Mouse (Mus musculus): ENCODE results near the gene Sdsl. TPM values are rescaled to one million over a fixed set of nuclear protein-coding genes. Genes with fewer than 3 reads are reported as not detected.

Gene Sdsl
- polyA plus RNA-seq, 1 experiment from 2014 or later = 2.3 TPM

DNA sequence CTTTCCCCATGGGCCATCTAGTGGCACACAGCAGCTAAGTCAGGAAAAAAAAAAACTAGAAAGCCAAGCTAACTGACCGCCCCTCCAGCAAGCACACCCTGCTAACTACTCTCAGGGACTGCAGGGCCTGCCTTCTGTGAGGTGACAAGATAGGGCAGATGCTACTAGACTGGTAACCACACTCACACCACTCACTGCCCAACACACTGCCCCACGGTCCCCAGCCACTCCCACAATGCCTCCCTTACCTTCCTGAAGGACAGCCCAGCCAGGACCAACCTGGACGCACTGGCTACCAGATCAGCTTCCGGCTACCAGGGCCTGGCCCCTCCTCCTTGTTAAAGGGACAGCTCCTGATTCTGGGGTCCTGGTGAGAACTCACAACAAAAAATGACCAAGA lies 5.6 kb downstream of the Sdsl start:
- H3K9me3 ChIP-seq = no peaks in the 10 kb centered on the region
- no peak overlapping the region for H3K4me2 ChIP-seq (replicated peaks)
- 0 out of 2 replicates have a peak, but pooled peaks cover 7% of the 10 kb centered on the region for H3K4me1 ChIP-seq
- ATAC-seq (ENCODE audit: low FRiP score, low read depth) = no peak
- no peak overlapping the region for H3K9ac ChIP-seq
- H3K4me3 ChIP-seq = peak overlapping the region; percentile 15; the same call in 1 of the 2 replicates
- no peaks in the 10 kb centered on the region for H3K36me3 ChIP-seq
- WGBS = 7% methylated on average over 4 of the region's 4 CpGs
- peaks cover 23% of the 10 kb centered on the region for H3K27me3 ChIP-seq
- H3K27ac ChIP-seq = no peak overlapping the region

DNA sequence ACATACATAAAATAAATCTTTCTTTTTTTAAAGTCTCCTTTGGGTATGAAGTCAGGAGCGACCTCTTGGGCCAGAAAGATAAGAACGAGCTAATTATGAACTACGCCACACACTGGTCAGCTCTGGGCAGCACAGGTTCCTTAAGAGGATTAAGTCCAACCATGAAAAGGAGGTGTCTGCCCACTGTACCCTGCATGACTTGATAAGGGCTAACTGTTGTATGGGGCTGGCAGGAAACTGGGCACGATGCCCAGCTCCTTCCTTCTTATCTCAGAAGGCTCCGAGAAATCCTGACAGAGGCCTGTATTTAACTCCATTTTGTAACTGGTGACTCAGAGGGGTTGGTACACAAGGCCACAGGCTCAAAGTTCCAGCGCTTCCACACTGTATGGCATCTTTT lies 6.8 kb downstream of the Sdsl start:
- 94% methylated on average over 6 of the region's 6 CpGs for WGBS
- no peak overlapping the region for H3K4me3 ChIP-seq
- H3K9me3 ChIP-seq = no peaks in the 10 kb centered on the region
- no peaks in the 10 kb centered on the region for H3K4me1 ChIP-seq
- no peak overlapping the region for H3K9ac ChIP-seq
- no peak overlapping the region for H3K4me2 ChIP-seq (replicated peaks)
- no peak for ATAC-seq (ENCODE audit: low FRiP score, low read depth)
- H3K27me3 ChIP-seq = peaks cover 35% of the 10 kb centered on the region
- H3K36me3 ChIP-seq = no peaks in the 10 kb centered on the region
- no peak overlapping the region for H3K27ac ChIP-seq

DNA sequence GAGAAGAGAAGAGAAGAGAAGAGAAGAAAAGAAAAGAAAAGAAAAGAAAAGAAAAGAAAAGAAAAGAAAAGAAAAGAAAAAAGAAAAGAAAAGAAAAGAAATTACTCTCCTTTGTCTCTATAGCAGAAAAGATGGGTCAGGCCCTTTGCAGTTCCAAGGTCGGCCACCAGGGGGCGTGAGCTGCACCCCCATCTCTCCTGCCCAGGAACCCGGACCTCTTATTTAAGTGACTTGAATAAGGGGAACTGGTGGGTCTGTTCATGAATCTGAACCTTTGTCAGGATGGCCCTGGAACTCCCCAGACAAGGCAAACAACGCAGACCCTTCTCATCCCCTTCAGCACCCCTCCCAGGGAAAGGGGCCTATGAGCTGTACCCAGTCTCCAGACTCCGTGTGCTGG lies 7.5 kb downstream of the Sdsl start:
- no peak for ATAC-seq (ENCODE audit: low FRiP score, low read depth)
- H3K27me3 ChIP-seq = peaks cover 42% of the 10 kb centered on the region
- H3K4me2 ChIP-seq (replicated peaks) = no peak overlapping the region
- no peak overlapping the region for H3K4me3 ChIP-seq
- H3K4me1 ChIP-seq = no peaks in the 10 kb centered on the region
- no peaks in the 10 kb centered on the region for H3K9me3 ChIP-seq
- no peak overlapping the region for H3K9ac ChIP-seq
- H3K36me3 ChIP-seq = no peaks in the 10 kb centered on the region
- WGBS = 36% methylated on average over 5 of the region's 5 CpGs
- H3K27ac ChIP-seq = no peak overlapping the region

DNA sequence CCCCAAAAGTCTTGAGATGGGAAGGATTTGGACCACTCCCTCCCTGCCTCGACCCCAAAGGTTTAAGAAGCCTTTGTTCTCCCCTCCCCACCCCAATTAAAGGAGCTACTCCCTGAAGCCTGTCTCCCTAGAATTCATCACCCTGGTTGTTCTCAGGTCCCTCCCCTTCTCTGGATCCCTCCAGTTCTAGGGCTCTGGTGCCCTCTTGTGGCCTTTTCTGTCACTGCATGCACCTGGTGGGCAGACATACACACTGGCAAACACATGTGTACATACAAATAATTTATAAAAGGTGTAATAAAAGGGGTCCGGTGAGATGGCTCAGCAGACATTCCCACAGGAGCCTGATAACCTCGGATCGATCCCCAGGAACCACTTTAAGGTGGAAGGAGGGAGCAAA lies 8.3 kb downstream of the Sdsl start:
- no peaks in the 10 kb centered on the region for H3K36me3 ChIP-seq
- H3K4me3 ChIP-seq = no peak overlapping the region
- WGBS = 78% methylated on average over 4 of the region's 4 CpGs
- no peaks in the 10 kb centered on the region for H3K4me1 ChIP-seq
- no peak overlapping the region for H3K9ac ChIP-seq
- H3K4me2 ChIP-seq (replicated peaks) = no peak overlapping the region
- no peak overlapping the region for H3K27ac ChIP-seq
- no peaks in the 10 kb centered on the region for H3K9me3 ChIP-seq
- H3K27me3 ChIP-seq = peaks cover 44% of the 10 kb centered on the region
- ATAC-seq (ENCODE audit: low FRiP score, low read depth) = no peak

DNA sequence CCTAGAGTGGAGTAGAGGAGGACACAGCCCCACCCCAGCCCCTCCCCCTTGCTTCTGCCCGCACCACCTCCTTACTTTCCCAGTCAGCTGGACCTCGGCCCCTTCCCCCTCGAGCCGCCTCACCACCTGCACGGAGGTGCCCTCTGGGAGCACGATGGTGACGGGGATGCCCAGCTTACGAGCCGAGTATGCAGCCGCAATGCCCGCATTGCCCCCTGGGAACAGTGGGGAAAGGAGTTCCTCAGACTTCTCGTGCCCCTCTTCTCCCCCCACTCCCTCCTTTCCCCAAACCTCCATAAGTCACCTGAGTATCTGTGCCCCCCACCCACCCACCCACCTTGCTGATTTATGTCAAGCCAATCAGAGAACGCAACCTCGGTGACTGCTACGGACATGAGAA lies 10.7 kb downstream of the Sdsl start:
- no peak overlapping the region for H3K4me2 ChIP-seq (replicated peaks)
- H3K27ac ChIP-seq = no peak overlapping the region
- H3K9me3 ChIP-seq = no peaks in the 10 kb centered on the region
- ATAC-seq (ENCODE audit: low FRiP score, low read depth) = no peak
- 67% methylated on average over 15 of the region's 15 CpGs for WGBS
- H3K9ac ChIP-seq = no peak overlapping the region
- H3K27me3 ChIP-seq = peaks cover 48% of the 10 kb centered on the region
- no peaks in the 10 kb centered on the region for H3K36me3 ChIP-seq
- H3K4me3 ChIP-seq = no peak overlapping the region
- no peaks in the 10 kb centered on the region for H3K4me1 ChIP-seq

DNA sequence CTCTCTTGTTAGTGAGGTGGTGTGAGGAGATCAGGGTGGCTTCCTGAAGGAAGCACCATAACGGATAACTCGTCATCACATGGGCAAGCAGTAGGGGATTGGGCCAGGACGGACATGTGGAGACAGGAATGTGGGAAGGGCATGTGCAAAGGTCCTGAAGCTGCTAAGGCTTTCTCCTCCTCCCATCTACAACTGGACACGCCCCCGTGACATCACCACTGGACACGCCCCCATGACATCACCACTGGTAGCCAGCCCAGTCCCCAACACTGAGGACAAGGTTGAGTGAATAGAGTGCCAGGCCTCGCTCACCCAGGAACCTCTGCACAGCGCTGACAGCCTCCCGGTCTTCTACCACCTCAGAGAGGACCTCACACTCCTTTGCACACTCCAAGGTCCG lies 13.5 kb downstream of the Sdsl start:
- H3K4me2 ChIP-seq (replicated peaks) = no peak overlapping the region
- no peak overlapping the region for H3K4me3 ChIP-seq
- no peaks in the 10 kb centered on the region for H3K9me3 ChIP-seq
- H3K4me1 ChIP-seq = 0 out of 2 replicates have a peak, but pooled peaks cover 3% of the 10 kb centered on the region
- peaks cover 73% of the 10 kb centered on the region for H3K27me3 ChIP-seq
- no peak overlapping the region for H3K27ac ChIP-seq
- H3K9ac ChIP-seq = no peak overlapping the region
- WGBS = 68% methylated on average over 10 of the region's 10 CpGs
- ATAC-seq (ENCODE audit: low FRiP score, low read depth) = no peak
- no peaks in the 10 kb centered on the region for H3K36me3 ChIP-seq

DNA sequence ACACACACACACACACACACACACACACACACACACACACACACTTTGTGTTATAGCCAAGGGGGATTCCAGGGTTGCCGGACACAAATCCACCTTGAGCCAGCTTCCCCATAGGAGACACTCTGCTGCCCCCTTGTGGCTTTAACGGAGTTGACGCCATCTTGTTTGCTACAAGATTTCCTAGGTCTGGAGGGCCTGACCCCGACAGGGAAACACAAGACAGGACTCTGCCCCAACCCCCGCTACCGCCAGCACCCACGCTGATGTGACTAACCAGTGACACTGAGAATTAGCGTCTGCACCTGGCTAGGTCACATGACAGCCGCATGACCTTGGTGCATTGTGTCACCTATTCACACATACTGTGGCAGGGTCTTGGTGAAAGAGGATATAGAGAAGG lies 15.0 kb downstream of the Sdsl start:
- H3K27me3 ChIP-seq = peaks cover 70% of the 10 kb centered on the region
- WGBS = 7% methylated on average over 9 of the region's 9 CpGs

DNA sequence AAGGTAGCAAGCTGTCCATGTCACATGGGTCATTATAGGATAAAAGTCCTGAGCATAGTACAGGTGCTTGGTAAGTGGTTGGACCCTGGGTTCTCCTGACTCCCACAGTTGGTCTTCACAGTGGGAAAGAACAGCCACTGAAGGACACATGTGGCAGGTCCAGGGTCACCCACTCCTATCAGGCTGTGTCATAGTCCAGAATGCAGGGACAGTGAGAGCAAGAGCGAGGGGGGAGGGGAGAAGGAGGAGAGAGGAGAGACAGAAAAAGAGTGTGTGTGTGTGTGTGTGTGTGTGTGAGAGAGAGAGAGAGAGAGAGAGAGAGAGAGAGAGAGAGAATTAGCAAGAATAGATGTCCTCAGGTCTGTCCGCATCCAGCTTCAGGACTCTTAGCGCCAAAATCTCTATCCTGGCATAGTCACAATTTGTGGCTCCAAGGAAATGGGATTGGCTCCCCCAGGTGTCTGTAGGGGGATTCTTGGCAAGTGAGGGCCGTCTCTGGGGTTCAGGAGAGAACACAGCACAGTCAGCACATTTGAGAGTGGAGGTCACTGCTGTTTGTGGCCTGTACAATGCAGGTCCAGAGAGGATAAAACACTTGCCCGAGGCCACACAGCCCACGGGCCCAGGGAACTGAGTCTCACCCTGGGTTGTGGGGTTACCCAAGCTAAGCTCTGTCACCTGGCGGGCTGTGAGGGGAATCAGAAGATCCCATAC lies 15.6 kb downstream of the Sdsl start:
- 57% methylated on average over 7 of the region's 7 CpGs for WGBS
- Histone ChIP-seq H3K9me3 (no peaks in the 10 kb centered on the region), H3K27ac (no peak overlapping the region), H3K4me1 (0 out of 2 replicates have a peak, but pooled peaks cover 3% of the 10 kb centered on the region), H3K4me2 (replicated peaks) (no peak overlapping the region), H3K9ac (no peak overlapping the region), H3K27me3 (peaks cover 67% of the 10 kb centered on the region), H3K36me3 (no peaks in the 10 kb centered on the region), H3K4me3 (no peak overlapping the region)
- ATAC-seq (ENCODE audit: low FRiP score, low read depth) = no peak

More for the DNA sequence above, 15.0 kb downstream of the Sdsl start:
- H3K36me3 ChIP-seq = no peaks in the 10 kb centered on the region
- no peak for ATAC-seq (ENCODE audit: low FRiP score, low read depth)
- H3K9me3 ChIP-seq = no peaks in the 10 kb centered on the region
- H3K4me2 ChIP-seq (replicated peaks) = no peak overlapping the region
- H3K27ac ChIP-seq = no peak overlapping the region
- H3K4me3 ChIP-seq = no peak overlapping the region
- H3K4me1 ChIP-seq = 0 out of 2 replicates have a peak, but pooled peaks cover 3% of the 10 kb centered on the region
- H3K9ac ChIP-seq = no peak overlapping the region

DNA sequence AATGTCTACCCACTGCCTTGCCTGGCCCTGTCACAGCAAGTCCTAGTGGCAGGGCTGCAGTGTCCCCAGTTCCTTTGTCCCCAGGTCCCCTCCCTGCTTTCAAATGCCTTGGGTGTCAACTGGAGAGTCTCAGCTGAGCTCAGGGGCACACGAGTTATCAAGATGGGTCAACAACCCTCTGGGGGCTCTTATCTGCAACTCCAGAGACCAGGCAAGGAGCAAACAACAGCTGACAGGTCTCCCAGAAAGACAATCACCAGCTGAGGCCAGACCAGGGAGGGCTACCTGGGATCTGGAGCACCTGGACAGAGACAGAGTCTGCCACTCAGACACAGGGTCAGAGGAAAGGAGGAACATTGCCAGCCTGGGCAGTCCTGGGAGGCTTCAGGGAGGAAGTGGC lies 16.4 kb downstream of the Sdsl start:
- H3K27me3 ChIP-seq = peaks cover 62% of the 10 kb centered on the region
- WGBS = 19% methylated on average over 1 of the region's 1 CpGs
- no peak for ATAC-seq (ENCODE audit: low FRiP score, low read depth)

DNA sequence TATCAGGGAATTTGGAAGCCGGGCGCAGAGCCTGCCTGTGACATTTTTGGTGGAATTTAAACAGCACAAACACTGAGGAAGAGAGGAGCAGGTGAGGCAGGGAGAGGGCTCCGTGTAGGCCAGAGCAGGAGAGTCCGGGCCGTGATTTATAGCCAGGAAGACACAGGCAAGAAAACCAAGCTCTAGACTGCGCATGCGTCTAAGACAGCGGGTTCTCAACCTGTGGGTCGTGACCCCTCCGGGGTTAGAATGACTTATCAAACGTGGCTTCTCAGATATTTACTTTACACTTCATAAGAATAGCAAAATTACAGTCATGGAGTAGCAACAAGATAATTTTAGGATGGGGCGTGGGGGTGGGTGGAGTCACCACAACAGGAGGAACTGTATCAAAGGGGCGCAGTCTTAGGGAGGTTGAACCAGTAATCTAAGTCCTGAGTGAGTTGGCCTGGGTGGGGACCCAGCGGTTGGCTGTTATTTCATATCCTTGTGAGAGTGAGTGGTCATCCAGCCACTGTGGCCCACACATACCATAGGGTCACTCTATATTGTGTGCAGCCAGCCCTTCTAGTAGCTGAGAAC lies 17.8 kb downstream of the Sdsl start:
- Histone ChIP-seq H3K27ac (no peak overlapping the region), H3K27me3 (peaks cover 60% of the 10 kb centered on the region), H3K4me1 (0 out of 2 replicates have a peak, but pooled peaks cover 3% of the 10 kb centered on the region), H3K9ac (no peak overlapping the region), H3K36me3 (no peaks in the 10 kb centered on the region), H3K4me2 (replicated peaks) (peak overlapping the region; percentile 31; the same call in 1 of the 2 replicates), H3K4me3 (no peak overlapping the region), H3K9me3 (no peaks in the 10 kb centered on the region)
- no peak for ATAC-seq (ENCODE audit: low FRiP score, low read depth)
- 41% methylated on average over 14 of the region's 14 CpGs for WGBS

More for the DNA sequence above, 16.4 kb downstream of the Sdsl start:
- no peak overlapping the region for H3K4me2 ChIP-seq (replicated peaks)
- H3K4me1 ChIP-seq = 0 out of 2 replicates have a peak, but pooled peaks cover 3% of the 10 kb centered on the region
- H3K9me3 ChIP-seq = no peaks in the 10 kb centered on the region
- H3K36me3 ChIP-seq = no peaks in the 10 kb centered on the region
- H3K27ac ChIP-seq = no peak overlapping the region
- H3K9ac ChIP-seq = no peak overlapping the region
- H3K4me3 ChIP-seq = no peak overlapping the region

DNA sequence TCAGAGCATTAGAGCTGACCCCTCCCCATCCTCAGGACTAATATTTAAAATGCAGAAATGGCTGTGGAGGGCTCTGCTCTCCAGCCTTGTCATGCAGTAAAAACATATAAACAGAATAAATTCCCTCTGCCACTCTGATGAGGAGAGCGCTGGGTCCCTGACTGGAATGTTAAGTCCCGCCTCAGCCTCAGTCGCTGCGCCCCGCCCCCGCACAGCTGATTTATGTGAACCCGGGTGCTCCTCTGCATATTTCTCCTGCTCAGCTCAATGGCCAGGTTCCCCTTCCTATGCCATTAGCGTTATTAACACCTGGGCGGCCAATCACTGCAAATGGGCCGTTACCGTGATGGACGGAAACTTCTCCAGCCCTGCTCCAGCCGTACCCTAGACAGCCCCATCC lies 25.3 kb downstream of the Sdsl start:
- Histone ChIP-seq H3K9ac (no peak overlapping the region), H3K27ac (no peak overlapping the region), H3K4me2 (replicated peaks) (no peak overlapping the region), H3K27me3 (peaks cover 73% of the 10 kb centered on the region), H3K9me3 (no peaks in the 10 kb centered on the region; the same call in 1 of the 2 replicates), H3K4me3 (no peak overlapping the region), H3K4me1 (no peaks in the 10 kb centered on the region), H3K36me3 (no peaks in the 10 kb centered on the region)
- ATAC-seq (ENCODE audit: low FRiP score, low read depth) = no peak
- 28% methylated on average over 13 of the region's 13 CpGs for WGBS

DNA sequence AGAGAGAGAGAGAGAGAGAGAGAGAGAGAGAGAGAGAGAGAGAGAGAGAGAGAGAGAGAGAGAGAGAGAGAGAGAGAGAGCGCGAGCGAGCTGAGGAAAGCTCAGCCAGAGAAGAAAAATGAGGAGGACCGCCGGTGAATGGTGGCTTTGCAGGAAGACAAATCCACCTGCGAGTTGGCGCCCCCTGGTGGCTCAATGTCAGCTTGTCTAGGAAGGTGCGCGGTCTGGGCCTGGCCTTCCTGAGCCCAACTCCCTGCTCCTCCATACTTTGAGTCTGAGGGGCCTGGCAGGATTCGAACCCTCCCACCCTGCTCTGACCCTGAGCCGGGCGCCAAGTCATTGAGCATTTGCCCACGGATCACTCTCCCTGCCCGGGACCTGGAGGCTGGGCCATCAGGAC lies 31.9 kb downstream of the Sdsl start:
- Histone ChIP-seq H3K4me2 (replicated peaks) (peak overlapping the region; percentile 58), H3K4me1 (peaks cover 21% of the 10 kb centered on the region), H3K4me3 (peak overlapping the region; percentile 36), H3K36me3 (no peaks in the 10 kb centered on the region), H3K27me3 (peaks cover 95% of the 10 kb centered on the region), H3K27ac (no peak overlapping the region), H3K9me3 (no peaks in the 10 kb centered on the region), H3K9ac (no peak overlapping the region)
- 0 out of 2 replicates have a peak, but pooled peaks have one; percentile 40 for ATAC-seq (ENCODE audit: low FRiP score, low read depth)
- 6% methylated on average over 14 of the region's 14 CpGs for WGBS

Data from limb, embryonic 13.5 days (tissue).